9 mouse cellular contexts compared by ENCODE assay signal in genomic region chr16:24908926-24909325, GRCm38 (mm10).
DNase-seq lines count a peak whose midpoint lies in the region; ATAC-seq and TF ChIP-seq lines count a peak whose summit lies in the region.
"Had no signal": no experiment of that assay in that cellular context is flagged by ENCODE, and none has a peak within 500 bp of the region (broad histone marks: within the 10 kb centered on the region; RNA-seq: fewer than 3 reads in every experiment).

No protein-coding gene starts in this region.

- ATAC-seq in inflammation-experienced regulatory T-cells, adult 6 months = no peak

- H3K4me3 ChIP-seq in gastrocnemius, adult 2 months = no peak overlapping the region
- H3K4me3 ChIP-seq: limb, embryonic 15.5 days had no signal

- intact Hi-C loops in gastrocnemius, adult 2 months (cut with DNase I) = no loop called here
- intact Hi-C loops in left cerebral cortex, postnatal 36 days (cut with DNase I) = loop anchor here (10.0 kb wide), 1 partner anchor 924 kb away; the partner anchor contains the start of genes Bcl6 and Gm37419

- H3K27ac ChIP-seq in gastrocnemius, adult 2 months = peak overlapping the region; percentile 64
- H3K27ac ChIP-seq: limb, embryonic 15.5 days had no signal

- DNase-seq in gastrocnemius, adult 2 months = no peak
- no peak for DNase-seq in gastrocnemius, adult 8-10 months (ENCODE audit: low spot score in 2 of 2)
- peak; percentile 20 for DNase-seq in lung, postnatal 10 days
- no peak for DNase-seq in lung, adult 18-20 months
- peak; percentile 25 to 42 for DNase-seq in cerebellum, postnatal 10 days
- DNase-seq in lung, postnatal 25 days (ENCODE audit: low spot score) = peak; percentile 13
- no peak for DNase-seq in left cerebral cortex, postnatal 36 days (ENCODE audit: low spot score in 2 of 2)

- no peak for TF ChIP-seq CTCF in gastrocnemius, adult 2 months (IDR thresholded peaks at IDR 0.05)

Comparison
In these comparisons a context has a peak if more than half of its experiments do, and no peak if none do; other contexts are left out.
1. DNase-seq: peak in lung, postnatal 10 days (single experiment), cerebellum, postnatal 10 days (2 of 2) and lung, postnatal 25 days (single experiment); none in gastrocnemius, adult 2 months (single experiment), gastrocnemius, adult 8-10 months (0 of 2), lung, adult 18-20 months (0 of 2) and left cerebral cortex, postnatal 36 days (0 of 2).